Mouse (Mus musculus): Measurements from ENCODE around the gene Inpp5k.

DNA sequence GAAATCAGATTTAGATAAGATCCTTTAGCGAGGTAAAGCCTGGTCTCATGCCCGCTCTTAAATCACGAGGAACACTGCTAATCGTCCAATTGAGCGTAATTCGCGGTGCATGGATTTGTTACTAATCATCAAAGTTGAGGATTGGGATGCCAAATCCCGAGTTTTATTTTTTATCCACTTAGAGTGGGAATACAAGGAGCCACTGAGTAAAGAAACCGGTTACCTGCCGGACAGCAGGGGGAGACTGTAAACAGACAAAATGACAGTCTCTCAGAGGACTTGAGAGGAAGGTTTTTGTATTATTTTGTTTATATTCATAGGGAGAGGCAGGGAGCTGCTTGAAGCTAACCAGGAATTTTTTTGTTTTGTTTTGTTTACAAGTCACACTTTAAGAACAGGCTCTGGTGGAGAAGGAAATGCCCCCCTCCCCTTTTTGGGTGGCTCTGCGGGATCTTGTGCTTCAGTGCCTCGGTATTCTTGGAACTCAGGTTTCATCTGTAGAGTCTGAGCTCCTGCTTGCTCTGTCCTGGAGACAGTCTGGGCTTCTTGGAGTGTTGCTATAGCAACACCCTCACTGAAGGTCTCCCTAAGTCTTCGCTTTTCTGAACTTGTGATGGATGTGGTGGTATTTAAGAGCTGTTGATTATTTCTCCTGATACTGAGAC lies 905 bp downstream of the Inpp5k start:
- TF ChIP-seq CTCF (IDR thresholded peaks at IDR 0.05; ENCODE audit: control insufficient read depth, insufficient read depth, low read length) (no peak), POLR2A (IDR thresholded peaks at IDR 0.05; ENCODE audit: borderline replicate concordance, control insufficient read depth, low read depth, low read length) (no peak)
